20 mouse cellular contexts compared by ENCODE assay signal in the genomic region with DNA sequence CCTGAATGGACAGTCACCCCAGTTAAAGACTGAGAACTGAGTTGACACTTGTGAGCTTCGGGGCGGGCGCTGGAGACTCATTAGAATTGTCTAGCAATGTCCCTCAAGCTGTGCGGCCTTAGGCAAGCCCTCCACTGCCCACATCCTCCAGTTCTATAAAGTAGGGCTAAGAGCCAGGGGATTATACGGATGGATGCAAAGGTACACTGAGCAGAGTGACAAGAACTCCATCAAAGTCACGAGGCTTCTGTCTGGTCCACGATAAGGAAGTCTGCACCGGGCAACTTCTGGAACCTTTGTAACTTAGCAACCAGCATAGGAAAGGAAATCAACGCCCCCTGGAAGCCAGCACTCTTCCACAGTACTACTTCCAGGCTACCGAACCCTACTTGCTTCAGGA. TPM values are rescaled to one million over a fixed set of nuclear protein-coding genes. Genes with fewer than 3 reads are reported as not detected.
DNase-seq lines count a peak whose midpoint lies in the region; ATAC-seq and TF ChIP-seq lines count a peak whose summit lies in the region.
"Had no signal": no experiment of that assay in that cellular context is flagged by ENCODE, and none has a peak within 500 bp of the region (broad histone marks: within the 10 kb centered on the region; RNA-seq: fewer than 3 reads in every experiment).

No protein-coding gene starts in this region.

- H3K4me3 ChIP-seq in forebrain, embryonic 11.5 days (ENCODE audit: low read depth, low read length): no peak overlapping the region
- H3K4me3 ChIP-seq in forebrain, embryonic 12.5 days (replicated peaks): no peak overlapping the region
- no peak overlapping the region for H3K4me3 ChIP-seq in hindbrain, postnatal 0 days (ENCODE audit: low read length)
- H3K4me3 ChIP-seq in hindbrain, embryonic 13.5 days: no peak overlapping the region
- no peak overlapping the region for H3K4me3 ChIP-seq in forebrain, embryonic 16.5 days (replicated peaks; ENCODE audit: low read length)
- H3K4me3 ChIP-seq: embryonic facial prominence, embryonic 13.5 days; gastrocnemius, adult 2 months; megakaryocyte, embryonic 14.5 days; neural tube, embryonic 13.5 days had no signal

- H3K27me3 ChIP-seq in forebrain, embryonic 11.5 days (ENCODE audit: control insufficient read depth, insufficient read depth, low read length): peaks cover 17% of the 10 kb centered on the region
- peaks cover 26% of the 10 kb centered on the region for H3K27me3 ChIP-seq in forebrain, embryonic 12.5 days
- peaks cover 11% of the 10 kb centered on the region; the same call in 1 of the 2 replicates for H3K27me3 ChIP-seq in hindbrain, postnatal 0 days (ENCODE audit: insufficient read depth, low read length)
- H3K27me3 ChIP-seq in hindbrain, embryonic 13.5 days: peaks cover 27% of the 10 kb centered on the region
- peaks cover 13% of the 10 kb centered on the region for H3K27me3 ChIP-seq in forebrain, embryonic 16.5 days (replicated peaks; ENCODE audit: control insufficient read depth, insufficient read depth, low read length)

- 16% methylated on average over 10 of the region's 10 CpGs for WGBS in forebrain, embryonic 11.5 days
- WGBS in forebrain, embryonic 12.5 days: 16% methylated on average over 10 of the region's 10 CpGs
- WGBS in hindbrain, postnatal 0 days: 20% methylated on average over 10 of the region's 10 CpGs
- 31% methylated on average over 10 of the region's 10 CpGs for WGBS in hindbrain, embryonic 13.5 days
- 8% methylated on average over 10 of the region's 10 CpGs for WGBS in forebrain, embryonic 16.5 days

- no peak overlapping the region for H3K4me2 ChIP-seq in forebrain, embryonic 11.5 days (ENCODE audit: low read depth, low read length, severe bottlenecking)
- H3K4me2 ChIP-seq in forebrain, embryonic 12.5 days: no peak overlapping the region
- H3K4me2 ChIP-seq in hindbrain, postnatal 0 days (ENCODE audit: low read depth, low read length): no peak overlapping the region
- H3K4me2 ChIP-seq in hindbrain, embryonic 13.5 days: no peak overlapping the region
- no peak overlapping the region for H3K4me2 ChIP-seq in forebrain, embryonic 16.5 days (ENCODE audit: low read length)
- H3K4me2 ChIP-seq: embryonic facial prominence, embryonic 13.5 days; neural tube, embryonic 13.5 days had no signal

- no peaks in the 10 kb centered on the region for H3K36me3 ChIP-seq in forebrain, embryonic 11.5 days (ENCODE audit: control insufficient read depth, insufficient read depth, low read length)
- 0 out of 2 replicates have a peak, but pooled peaks cover 5% of the 10 kb centered on the region for H3K36me3 ChIP-seq in forebrain, embryonic 12.5 days (replicated peaks)
- no peaks in the 10 kb centered on the region for H3K36me3 ChIP-seq in hindbrain, postnatal 0 days (ENCODE audit: insufficient read depth, low read length)
- peaks cover 12% of the 10 kb centered on the region for H3K36me3 ChIP-seq in hindbrain, embryonic 13.5 days
- H3K36me3 ChIP-seq in forebrain, embryonic 16.5 days (ENCODE audit: control insufficient read depth, insufficient read depth): no peaks in the 10 kb centered on the region

- H3K27ac ChIP-seq in forebrain, embryonic 11.5 days (ENCODE audit: low read depth, low read length): no peak overlapping the region
- no peak overlapping the region for H3K27ac ChIP-seq in forebrain, embryonic 12.5 days
- H3K27ac ChIP-seq in hindbrain, postnatal 0 days: no peak overlapping the region
- H3K27ac ChIP-seq in hindbrain, embryonic 13.5 days: no peak overlapping the region
- H3K27ac ChIP-seq in forebrain, embryonic 16.5 days (ENCODE audit: low read length): no peak overlapping the region
- H3K27ac ChIP-seq: embryonic facial prominence, embryonic 13.5 days; gastrocnemius, adult 2 months; neural tube, embryonic 13.5 days had no signal

- peaks cover 13% of the 10 kb centered on the region for H3K4me1 ChIP-seq in forebrain, embryonic 11.5 days (replicated peaks; ENCODE audit: control insufficient read depth, insufficient read depth, low read length)
- H3K4me1 ChIP-seq in forebrain, embryonic 12.5 days: peaks cover 33% of the 10 kb centered on the region
- H3K4me1 ChIP-seq in hindbrain, postnatal 0 days (ENCODE audit: insufficient read depth, low read length): peaks cover 9% of the 10 kb centered on the region
- H3K4me1 ChIP-seq in hindbrain, embryonic 13.5 days (replicated peaks): peaks cover 30% of the 10 kb centered on the region
- H3K4me1 ChIP-seq in forebrain, embryonic 16.5 days (replicated peaks; ENCODE audit: control insufficient read depth, insufficient read depth, low read length): peaks cover 22% of the 10 kb centered on the region

- H3K9ac ChIP-seq in forebrain, embryonic 11.5 days (ENCODE audit: low read length): no peak overlapping the region
- no peak overlapping the region for H3K9ac ChIP-seq in forebrain, embryonic 12.5 days
- no peak overlapping the region for H3K9ac ChIP-seq in hindbrain, postnatal 0 days (replicated peaks; ENCODE audit: low read length)
- H3K9ac ChIP-seq in hindbrain, embryonic 13.5 days: no peak overlapping the region
- H3K9ac ChIP-seq in forebrain, embryonic 16.5 days (replicated peaks; ENCODE audit: low read depth, low read length): no peak overlapping the region
- H3K9ac ChIP-seq: embryonic facial prominence, embryonic 13.5 days; neural tube, embryonic 13.5 days had no signal

- TF ChIP-seq CTCF in hindbrain, postnatal 0 days (IDR thresholded peaks at IDR 0.05; ENCODE audit: low read depth): no peak

- peak; percentile 43 for DNase-seq in forebrain, embryonic 11.5 days (ENCODE audit: low spot score)
- peak; percentile 37 for DNase-seq in hindbrain, postnatal 0 days (ENCODE audit: low spot score)
- peak; percentile 54 for DNase-seq in Muller cell, postnatal 12 days (ENCODE audit: inconsistent ontology term)
- DNase-seq in adrenal gland, adult 2 months: no peak
- DNase-seq in left cerebral cortex, postnatal 14 days (ENCODE audit: low spot score in 2 of 2): no peak
- DNase-seq: adrenal gland, postnatal 10 days; cerebellum, adult 11-12 months; cerebellum, postnatal 25 days; gastrocnemius, adult 2 months; kidney, adult 2 months; kidney, postnatal 4 days; lung, postnatal 10 days; right cerebral cortex, postnatal 4 days; thymus, adult 2 months had no signal

- intact Hi-C loops in left cerebral cortex, postnatal 14 days (cut with DNase I): no loop called here

- ATAC-seq in forebrain, embryonic 11.5 days (replicated peaks; ENCODE audit: low FRiP score): no peak
- no peak for ATAC-seq in forebrain, embryonic 12.5 days (ENCODE audit: low FRiP score)
- ATAC-seq in hindbrain, postnatal 0 days: peak; percentile 60
- no peak for ATAC-seq in hindbrain, embryonic 13.5 days (ENCODE audit: low FRiP score)
- ATAC-seq in forebrain, embryonic 16.5 days: peak; percentile 24; the same call in 1 of the 2 replicates

- no peaks in the 10 kb centered on the region for H3K9me3 ChIP-seq in forebrain, embryonic 11.5 days (ENCODE audit: control insufficient read depth, low read length)
- H3K9me3 ChIP-seq in forebrain, embryonic 12.5 days: no peaks in the 10 kb centered on the region
- H3K9me3 ChIP-seq in hindbrain, postnatal 0 days (ENCODE audit: low read length): no peaks in the 10 kb centered on the region
- H3K9me3 ChIP-seq in hindbrain, embryonic 13.5 days: no peaks in the 10 kb centered on the region
- no peaks in the 10 kb centered on the region for H3K9me3 ChIP-seq in forebrain, embryonic 16.5 days (ENCODE audit: control insufficient read depth, low read length)
- H3K9me3 ChIP-seq: embryonic facial prominence, embryonic 13.5 days; megakaryocyte, embryonic 14.5 days; neural tube, embryonic 13.5 days had no signal

RNA-seq across cellular contexts. Expression of a gene that starts 4.4 kb away (rescaled TPM):
- polyA plus RNA-seq in forebrain, embryonic 11.5 days (2014; fragmentation: Nextera tagmentation; extraction: Ambion mirVana): 0.33 and 0.79 TPM in 2 replicates
- polyA plus RNA-seq in forebrain, embryonic 12.5 days (2016; fragmentation: Nextera tagmentation; extraction: Ambion mirVana): 0.31 and 0.42 TPM in 2 replicates
- 1.8 and 3.7 TPM in 2 replicates for total RNA-seq in hindbrain, postnatal 0 days (2014; rRNA removed)
- polyA plus RNA-seq in hindbrain, postnatal 0 days (2015; fragmentation: Nextera tagmentation; extraction: Ambion mirVana): 1.9 and 2.4 TPM in 2 replicates
- 0.47 and 0.60 TPM in 2 replicates for polyA plus RNA-seq in hindbrain, embryonic 13.5 days (2015; fragmentation: Nextera tagmentation; extraction: Ambion mirVana)
- 0.90 and 1.3 TPM in 2 replicates for polyA plus RNA-seq in forebrain, embryonic 16.5 days (2015; fragmentation: Nextera tagmentation; extraction: Ambion mirVana)
- total RNA-seq in adrenal gland, adult 2 months (2021): under 1 TPM; 0.69 to 0.93 TPM
- polyA plus RNA-seq in adrenal gland, adult 2 months (2012; rRNA removed): 0.42 and 0.47 TPM in 2 replicates
- total RNA-seq in left cerebral cortex, postnatal 14 days (2021): 1 to 10 TPM; 4.8 to 6.4 TPM

Comparison
In these comparisons a context has a peak if more than half of its experiments do, and no peak if none do; other contexts are left out.
1. ATAC-seq: peak in hindbrain, postnatal 0 days (single experiment) and forebrain, embryonic 16.5 days (single experiment); none in forebrain, embryonic 11.5 days (single experiment), forebrain, embryonic 12.5 days (single experiment) and hindbrain, embryonic 13.5 days (single experiment).
2. DNase-seq: peak in forebrain, embryonic 11.5 days (single experiment), hindbrain, postnatal 0 days (single experiment) and Muller cell, postnatal 12 days (single experiment); none in adrenal gland, adult 2 months (single experiment) and left cerebral cortex, postnatal 14 days (0 of 2).